Mouse (Mus musculus): ENCODE results near the gene Stac2. TPM values are rescaled to one million over a fixed set of nuclear protein-coding genes. Genes with fewer than 3 reads are reported as not detected.

The Stac2 gene
- total and polyA plus RNA-seq, 3 experiments = 0.07 TPM; not detected in 2

DNA sequence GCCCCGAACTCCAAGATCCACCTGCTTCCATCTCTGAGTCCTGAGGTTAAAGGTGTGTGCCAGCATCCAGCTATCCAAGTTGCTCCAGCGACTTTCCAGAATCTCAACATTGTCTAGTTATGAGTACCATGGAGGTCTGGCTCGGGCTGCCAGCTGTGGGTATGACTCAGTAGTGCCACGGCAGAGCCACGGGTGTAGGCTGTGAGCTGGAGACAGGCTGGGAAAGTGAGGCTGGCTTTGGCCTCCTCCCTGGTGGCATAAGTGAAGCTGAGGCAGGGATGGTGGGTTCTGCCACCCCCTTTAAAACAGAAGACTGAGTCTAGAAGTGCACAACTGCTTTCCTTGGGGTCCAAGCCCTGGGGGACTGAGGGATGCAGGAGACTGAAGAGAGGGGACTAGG is 19.2 kb downstream of the Stac2 start:
- dilution Hi-C loops (cut with MboI; ENCODE audit: extremely low pct_ligation_motif_present, extremely low pct_unique_long_range_greater_than_20kb, low sequenced_read_pairs) = no loop called here

DNA sequence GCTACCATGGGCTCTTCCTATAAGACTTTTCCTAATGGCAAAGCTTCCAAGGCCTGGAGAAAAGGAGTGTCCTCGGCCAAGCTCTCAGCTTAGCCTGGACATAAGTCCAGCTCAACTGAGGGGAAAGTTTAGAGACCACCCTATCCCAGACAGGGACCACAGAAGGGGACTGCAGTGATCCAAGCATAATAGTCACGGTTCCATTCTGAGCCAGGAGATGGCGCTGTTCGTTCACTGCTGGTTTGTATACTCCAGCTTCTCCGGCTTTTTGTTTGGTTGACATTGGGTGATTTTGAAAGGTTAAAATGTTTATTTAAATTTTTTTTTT is 21.9 kb downstream of the Stac2 start:
- Histone ChIP-seq H3K4me2 (ENCODE audit: insufficient read depth, low read depth, poor library complexity, severe bottlenecking) (no peak overlapping the region), H3K27ac (ENCODE audit: insufficient read depth, low read depth) (no peak overlapping the region), H3K27me3 (replicated peaks) (no peaks in the 10 kb centered on the region), H3K36me3 (replicated peaks in 1 of 2; ENCODE audit: control insufficient read depth in 1 of 2, insufficient read depth in 1 of 2, low read length in 1 of 2) (peaks cover 33 to 39% of the 10 kb centered on the region in 2 experiments), H3K4me1 (ENCODE audit: control insufficient read depth in 1 of 2, insufficient read depth in 2 of 2) (peaks cover 14 to 20% of the 10 kb centered on the region in 2 experiments), H3K9me3 (replicated peaks; ENCODE audit: low read length) (no peaks in the 10 kb centered on the region), H3K9ac (ENCODE audit: insufficient read depth, low read depth) (no peak overlapping the region), H3K4me3 (replicated peaks in 1 of 3; ENCODE audit: low read depth in 2 of 3, low read length in 2 of 3, poor library complexity in 1 of 3) (no peak overlapping the region), H3K79me2 (replicated peaks; ENCODE audit: control insufficient read depth, extremely low read depth, insufficient read depth, poor library complexity, severe bottlenecking) (peaks cover 23% of the 10 kb centered on the region)
- peak; percentile 87 for DNase-seq (ENCODE audit: extremely low read depth)
- in situ Hi-C loops (cut with MboI; ENCODE audit: low pct_ligation_motif_present, low pct_unique_long_range_greater_than_20kb, low sequenced_read_pairs) (no loop called here), dilution Hi-C loops (cut with MboI; ENCODE audit: extremely low pct_ligation_motif_present, extremely low pct_unique_long_range_greater_than_20kb, low sequenced_read_pairs) (no loop called here)
- peak; percentile 72 for TF ChIP-seq ZNF384 (IDR thresholded peaks at IDR 0.05; ENCODE audit: low read depth, low read length)
- TF ChIP-seq CHD2 (IDR thresholded peaks at IDR 0.05; ENCODE audit: low read length) = peak; percentile 80; the same call in 1 of the 2 replicates
- no peak for TF ChIP-seq CHD1 (IDR thresholded peaks at IDR 0.05; ENCODE audit: low read depth, low read length)
- TF ChIP-seq ZC3H11A (IDR thresholded peaks at IDR 0.05; ENCODE audit: low read depth, low read length) = peak; percentile 50
- TF ChIP-seq HCFC1 (IDR thresholded peaks at IDR 0.05; ENCODE audit: low read depth, low read length) = peak; percentile 18; the same call in 1 of the 2 replicates
- peak; percentile 87 for TF ChIP-seq RAD21 (IDR thresholded peaks at IDR 0.05; ENCODE audit: low read depth, low read length)
- no peak for TF ChIP-seq KAT2A (IDR thresholded peaks at IDR 0.05; ENCODE audit: insufficient replicate concordance, low read length)
- no peak for TF ChIP-seq JUN (IDR thresholded peaks at IDR 0.05; ENCODE audit: insufficient read depth, low read depth, low read length)
- TF ChIP-seq NRF1 (IDR thresholded peaks at IDR 0.05; ENCODE audit: low read depth, low read length) = no peak
- TF ChIP-seq SMC3 (IDR thresholded peaks at IDR 0.05; ENCODE audit: low read depth, low read length) = peak; percentile 87
- no peak for TF ChIP-seq MAX (IDR thresholded peaks at IDR 0.05; ENCODE audit: low read length)
- no peak for TF ChIP-seq PAX5 (IDR thresholded peaks at IDR 0.05; ENCODE audit: low read length)
- no peak for TF ChIP-seq ETS1 (conservative IDR thresholded peaks at IDR 0.05; ENCODE audit: low read depth, low read length)
- no peak for TF ChIP-seq GABPA (IDR thresholded peaks at IDR 0.05; ENCODE audit: insufficient replicate concordance, low read depth, low read length)
- TF ChIP-seq USF2 (conservative IDR thresholded peaks at IDR 0.05; ENCODE audit: low read depth, low read length) = no peak
- peak; percentile 50 for TF ChIP-seq NELFE (IDR thresholded peaks at IDR 0.05; ENCODE audit: low read depth, low read length)
- TF ChIP-seq TBP (conservative IDR thresholded peaks at IDR 0.05; ENCODE audit: low read depth, low read length) = no peak
- TF ChIP-seq IRF4 (IDR thresholded peaks at IDR 0.05; ENCODE audit: low read depth, low read length) = peak; percentile 46; the same call in 1 of the 2 replicates
- peak; percentile 92 to 97 for TF ChIP-seq CTCF (conservative IDR thresholded peaks at IDR 0.05 in 1 of 2, IDR thresholded peaks at IDR 0.05 in 1 of 2; ENCODE audit: low read depth in 2 of 2, low read length in 2 of 2)
- no peak for TF ChIP-seq EP300 (IDR thresholded peaks at IDR 0.05; ENCODE audit: low read length)
- peak; percentile 35 for TF ChIP-seq ELF1 (IDR thresholded peaks at IDR 0.05; ENCODE audit: low read depth, low read length)
- peak; percentile 33 for TF ChIP-seq ZMIZ1 (IDR thresholded peaks at IDR 0.05; ENCODE audit: low read depth, low read length)
- no peak for TF ChIP-seq MAFK (IDR thresholded peaks at IDR 0.05; ENCODE audit: insufficient replicate concordance, low read length)
- 0 out of 2 replicates have a peak, but pooled peaks have one; percentile 4 for TF ChIP-seq BHLHE40 (IDR thresholded peaks at IDR 0.05; ENCODE audit: low read depth, low read length)
- TF ChIP-seq MXI1 (IDR thresholded peaks at IDR 0.05; ENCODE audit: low read depth, low read length) = no peak; the same call in 1 of the 2 replicates
- TF ChIP-seq ZKSCAN1 (IDR thresholded peaks at IDR 0.05; ENCODE audit: borderline replicate concordance, low read depth, low read length) = no peak
- TF ChIP-seq JUND (conservative IDR thresholded peaks at IDR 0.05; ENCODE audit: low read depth, low read length) = peak; percentile 57; the same call in 1 of the 2 replicates
- no peak for TF ChIP-seq UBTF (IDR thresholded peaks at IDR 0.05; ENCODE audit: low read depth, low read length)
- no peak for TF ChIP-seq E2F4 (IDR thresholded peaks at IDR 0.05; ENCODE audit: insufficient replicate concordance, low read depth, low read length)
- no peak for TF ChIP-seq USF1 (IDR thresholded peaks at IDR 0.05; ENCODE audit: low read depth, low read length)
- no peak for TF ChIP-seq MAZ (IDR thresholded peaks at IDR 0.05; ENCODE audit: low read depth, low read length)
- TF ChIP-seq SIN3A (IDR thresholded peaks at IDR 0.05; ENCODE audit: low read length) = peak; percentile 21; the same call in 1 of the 2 replicates

More for the DNA sequence above, 19.2 kb downstream of the Stac2 start:
- in situ Hi-C loops (cut with MboI; ENCODE audit: low pct_ligation_motif_present, low pct_unique_long_range_greater_than_20kb, low sequenced_read_pairs) = no loop called here
- Histone ChIP-seq H3K27me3 (replicated peaks) (no peaks in the 10 kb centered on the region), H3K4me3 (replicated peaks in 1 of 3; ENCODE audit: low read depth in 2 of 3, low read length in 2 of 3, poor library complexity in 1 of 3) (no peak overlapping the region), H3K79me2 (replicated peaks; ENCODE audit: control insufficient read depth, extremely low read depth, insufficient read depth, poor library complexity, severe bottlenecking) (no peaks in the 10 kb centered on the region), H3K4me2 (ENCODE audit: insufficient read depth, low read depth, poor library complexity, severe bottlenecking) (no peak overlapping the region), H3K9ac (ENCODE audit: insufficient read depth, low read depth) (no peak overlapping the region), H3K36me3 (replicated peaks in 1 of 2; ENCODE audit: control insufficient read depth in 1 of 2, insufficient read depth in 1 of 2, low read length in 1 of 2) (peaks cover 22 to 26% of the 10 kb centered on the region in 2 experiments), H3K9me3 (replicated peaks; ENCODE audit: low read length) (no peaks in the 10 kb centered on the region), H3K4me1 (ENCODE audit: control insufficient read depth in 1 of 2, insufficient read depth in 2 of 2) (peaks cover 9 to 10% of the 10 kb centered on the region in 2 experiments), H3K27ac (ENCODE audit: insufficient read depth, low read depth) (no peak overlapping the region)
- no peak for TF ChIP-seq CHD2 (IDR thresholded peaks at IDR 0.05; ENCODE audit: low read length)
- no peak for TF ChIP-seq ETS1 (conservative IDR thresholded peaks at IDR 0.05; ENCODE audit: low read depth, low read length)
- TF ChIP-seq ZMIZ1 (IDR thresholded peaks at IDR 0.05; ENCODE audit: low read depth, low read length) = no peak
- TF ChIP-seq NRF1 (IDR thresholded peaks at IDR 0.05; ENCODE audit: low read depth, low read length) = no peak
- TF ChIP-seq ZKSCAN1 (IDR thresholded peaks at IDR 0.05; ENCODE audit: borderline replicate concordance, low read depth, low read length) = no peak
- no peak for DNase-seq (ENCODE audit: extremely low read depth)
